Mouse (Mus musculus) hindbrain, embryonic 11.5 days (tissue): ENCODE measurements around the gene Kalrn. TPM values are rescaled to one million over a fixed set of nuclear protein-coding genes. Genes with fewer than 3 reads are reported as not detected.

Source experiments
- ATAC-seq: fragments of 200-750 bp; cut with Nextera tagmentation; 2 replicates; pipeline ENCODE4 v1.8.0; 2017; ENCODE audit warnings: mild to moderate bottlenecking, moderate TSS enrichment, moderate library complexity; ENCODE audit not compliant: low FRiP score
- DNase-seq: peaks from one replicate; pipeline ENCODE4 v3.0.0-alpha.2; 2015; ENCODE audit warnings: low spot score
- H3K27ac ChIP-seq: fragments of 300-500 bp; sonication (generic); 2 replicates; pipeline ENCODE4 v1.5.1; 2014; ENCODE audit warnings: mild to moderate bottlenecking, low read depth, low read length
- H3K27me3 ChIP-seq: fragments of 300-500 bp; sonication (generic); 2 replicates; pipeline ENCODE4 v1.6.1; 2014; ENCODE audit warnings: mild to moderate bottlenecking, low read length, moderate library complexity, mixed read lengths; ENCODE audit not compliant: control insufficient read depth, insufficient read depth
- H3K36me3 ChIP-seq: fragments of 300-500 bp; sonication (generic); 2 replicates; pipeline ENCODE4 v1.6.1; 2014; ENCODE audit warnings: mild to moderate bottlenecking, low read length, moderate library complexity, mixed read lengths; ENCODE audit not compliant: control insufficient read depth, insufficient read depth
- H3K4me1 ChIP-seq: fragments of 300-500 bp; sonication (generic); replicated peaks from 2 replicates; pipeline ENCODE4 v1.6.1; 2014; ENCODE audit warnings: low read length, mixed read lengths; ENCODE audit not compliant: control insufficient read depth, insufficient read depth
- H3K4me2 ChIP-seq: fragments of 300-500 bp; sonication (generic); replicated peaks from 2 replicates; pipeline ENCODE4 v1.6.1; 2014; ENCODE audit warnings: mild to moderate bottlenecking, low read depth, low read length
- H3K4me3 ChIP-seq: fragments of 300-500 bp; sonication (generic); 2 replicates; pipeline ENCODE4 v1.5.1; 2014; ENCODE audit warnings: low read depth, low read length
- H3K9ac ChIP-seq: fragments of 300-500 bp; sonication (generic); 2 replicates; pipeline ENCODE4 v1.6.1; 2014; ENCODE audit warnings: low read depth, low read length
- H3K9me3 ChIP-seq: fragments of 300-500 bp; sonication (generic); 2 replicates; pipeline ENCODE4 v1.6.1; 2016; ENCODE audit warnings: low read length; ENCODE audit not compliant: control insufficient read depth
- WGBS: fragments of 180-500 bp; shearing (Covaris S2); extraction: QIAGEN DNeasy Blood & Tissue Kit; methylation state at CpG from one replicate; pipeline ENCODE4 v1.1.7; 2014; 5-methylcytosine and 5-hydroxymethylcytosine counted together
- polyA plus RNA-seq: library from polyadenylated mRNA; unstranded; fragments of >200 nt; fragmentation: Nextera tagmentation; extraction: Ambion mirVana; gene quantifications from 2 replicates; pipeline ENCODE4 v1.2.1, GENCODE M21; 2014

Gene Kalrn
- polyA plus RNA-seq, 1 experiment from 2014 or later = 25.6 TPM

DNA sequence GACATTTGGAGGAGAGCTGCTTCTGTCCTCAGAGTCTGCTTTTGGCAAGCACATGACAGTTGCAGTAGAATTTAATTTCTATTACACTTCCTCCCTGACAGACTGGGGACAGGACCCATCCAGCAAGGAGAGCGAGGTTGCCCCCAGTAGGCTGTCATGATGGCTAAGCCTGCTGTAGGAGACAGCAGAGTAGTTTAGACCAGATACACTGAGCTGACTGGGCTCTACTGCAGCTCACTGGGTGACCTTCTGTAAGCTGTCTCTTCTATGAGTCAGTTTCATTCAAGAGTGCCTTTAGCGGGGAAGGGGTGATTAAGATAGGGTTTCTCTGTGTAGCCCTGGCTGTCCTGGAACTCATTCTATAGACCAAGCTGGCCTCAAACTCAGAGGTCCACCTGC is 634.2 kb downstream of the Kalrn start:
- H3K4me2 ChIP-seq = no peak overlapping the region

DNA sequence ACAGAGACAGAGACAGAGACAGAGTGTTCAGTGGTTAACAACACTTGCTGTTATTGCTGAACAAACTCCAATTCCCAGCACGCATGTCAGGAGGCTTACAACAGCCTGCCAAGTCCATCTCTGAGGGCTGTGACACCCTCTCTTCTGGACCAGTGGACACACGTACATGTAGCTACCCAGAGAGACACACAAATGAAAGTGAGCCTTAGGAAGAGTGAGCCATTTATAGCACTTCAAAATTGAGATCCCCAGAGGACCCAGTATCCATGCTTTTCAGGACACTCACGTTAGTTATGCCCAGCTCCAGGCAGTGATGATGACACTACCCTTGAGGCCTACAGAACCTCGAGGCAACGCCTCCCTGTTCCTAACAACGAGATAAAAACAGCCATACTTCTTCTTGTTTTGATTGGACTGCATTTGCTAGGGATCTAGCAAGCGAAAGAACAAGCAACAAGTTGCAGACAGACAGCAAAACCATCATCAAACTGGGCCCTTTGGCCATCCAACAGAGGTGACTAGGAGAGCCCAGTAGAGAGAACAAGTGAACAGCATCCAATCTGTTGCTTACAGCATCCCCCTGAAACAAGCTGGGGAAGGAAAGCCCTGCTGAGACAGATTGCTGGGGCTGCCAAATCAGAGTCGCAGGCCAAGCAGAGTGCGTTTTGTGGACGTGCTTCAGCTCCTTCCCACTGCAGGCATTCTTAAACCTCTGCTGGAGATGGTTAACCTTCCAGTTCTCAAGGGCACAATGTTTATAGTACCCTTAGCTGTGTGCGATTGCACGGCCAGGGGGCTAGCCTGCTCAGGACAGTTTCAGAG is 634.8 kb downstream of the Kalrn start:
- no peak for ATAC-seq
- Histone ChIP-seq H3K4me3 (no peak overlapping the region), H3K9me3 (no peaks in the 10 kb centered on the region), H3K36me3 (no peaks in the 10 kb centered on the region), H3K4me1 (no peaks in the 10 kb centered on the region), H3K9ac (no peak overlapping the region), H3K4me2 (no peak overlapping the region), H3K27ac (no peak overlapping the region), H3K27me3 (no peaks in the 10 kb centered on the region)
- no peak for DNase-seq
- 76% methylated on average over 12 of the region's 12 CpGs for WGBS

More for the DNA sequence above, 634.2 kb downstream of the Kalrn start:
- Histone ChIP-seq H3K9ac (no peak overlapping the region), H3K4me3 (no peak overlapping the region), H3K36me3 (no peaks in the 10 kb centered on the region), H3K9me3 (no peaks in the 10 kb centered on the region), H3K27me3 (no peaks in the 10 kb centered on the region), H3K27ac (no peak overlapping the region), H3K4me1 (no peaks in the 10 kb centered on the region)
- ATAC-seq (no peak), DNase-seq (no peak)
- WGBS = 86% methylated on average over 2 of the region's 2 CpGs

DNA sequence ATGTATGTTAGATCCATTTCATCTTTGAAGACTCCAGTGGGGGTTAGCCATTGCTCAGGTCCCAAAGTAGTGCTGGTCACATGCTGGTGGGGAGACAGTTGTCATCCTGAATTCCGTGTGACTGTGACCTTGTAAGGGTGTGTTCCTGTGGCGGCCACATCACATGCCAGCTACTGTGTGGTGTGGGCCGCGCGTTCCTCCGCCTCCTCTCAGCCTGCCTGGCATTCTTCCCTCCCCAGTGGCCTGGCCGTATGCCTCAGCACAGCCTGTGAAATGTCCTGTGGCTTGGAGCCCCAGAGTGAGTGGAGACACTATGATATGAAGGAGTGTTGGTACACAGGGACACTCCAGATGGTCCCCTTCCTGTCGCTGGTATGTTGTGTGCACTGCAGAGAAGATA is 635.8 kb downstream of the Kalrn start:
- no peak for DNase-seq
- ATAC-seq = no peak
- Histone ChIP-seq H3K27me3 (no peaks in the 10 kb centered on the region), H3K9me3 (no peaks in the 10 kb centered on the region), H3K4me1 (no peaks in the 10 kb centered on the region), H3K27ac (no peak overlapping the region), H3K4me2 (no peak overlapping the region), H3K36me3 (no peaks in the 10 kb centered on the region), H3K9ac (no peak overlapping the region), H3K4me3 (no peak overlapping the region)
- WGBS = 87% methylated on average over 8 of the region's 8 CpGs

DNA sequence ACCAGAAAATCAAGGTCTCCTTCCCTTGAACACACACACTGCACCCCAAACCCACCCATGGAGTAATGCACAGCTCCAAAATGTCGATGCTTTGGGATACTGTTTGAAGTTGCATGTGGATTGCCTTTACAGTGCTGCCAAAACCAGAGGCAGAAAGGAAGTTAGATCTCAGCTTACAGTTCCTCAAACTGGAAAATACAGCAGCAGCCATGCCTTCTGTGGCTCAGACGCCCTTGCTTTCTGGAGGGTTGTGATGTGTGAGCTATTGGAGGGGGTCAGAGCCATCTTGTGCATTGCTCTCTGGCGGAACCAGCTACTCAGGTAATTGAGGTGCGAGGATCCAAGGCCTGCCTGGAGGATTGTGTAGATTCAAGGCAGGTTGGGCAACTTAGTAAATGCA is 636.4 kb downstream of the Kalrn start:
- no peak for ATAC-seq
- no peaks in the 10 kb centered on the region for H3K4me1 ChIP-seq
- H3K9me3 ChIP-seq = no peaks in the 10 kb centered on the region
- H3K36me3 ChIP-seq = no peaks in the 10 kb centered on the region
- DNase-seq = no peak
- no peaks in the 10 kb centered on the region for H3K27me3 ChIP-seq
- H3K9ac ChIP-seq = no peak overlapping the region
- H3K27ac ChIP-seq = no peak overlapping the region
- WGBS = 94% methylated on average over 4 of the region's 4 CpGs
- H3K4me3 ChIP-seq = no peak overlapping the region
- H3K4me2 ChIP-seq = no peak overlapping the region

DNA sequence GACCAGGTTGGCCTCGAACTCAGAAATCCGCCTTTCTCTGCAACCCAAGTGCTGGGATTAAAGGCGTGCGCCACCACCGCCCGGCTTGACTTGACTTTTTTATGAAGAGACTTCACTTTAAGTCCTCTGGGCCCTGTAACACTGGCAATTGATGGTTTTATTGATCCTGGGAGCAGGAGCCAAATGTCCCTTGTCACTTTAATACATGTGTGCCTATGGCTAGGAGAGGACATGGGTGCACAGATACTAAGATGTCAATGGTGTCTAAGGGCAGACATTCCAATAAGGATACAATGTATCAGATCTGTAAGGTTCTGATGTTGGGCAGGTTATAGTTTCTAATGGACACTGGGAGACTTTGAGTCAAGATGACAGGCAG is 637.9 kb downstream of the Kalrn start:
- no peaks in the 10 kb centered on the region for H3K9me3 ChIP-seq
- no peaks in the 10 kb centered on the region for H3K27me3 ChIP-seq
- DNase-seq (no peak), ATAC-seq (no peak)
- 95% methylated on average over 6 of the region's 6 CpGs for WGBS
- no peak overlapping the region for H3K27ac ChIP-seq
- H3K4me3 ChIP-seq = no peak overlapping the region
- H3K36me3 ChIP-seq = no peaks in the 10 kb centered on the region
- no peak overlapping the region for H3K9ac ChIP-seq
- H3K4me2 ChIP-seq = no peak overlapping the region
- no peaks in the 10 kb centered on the region for H3K4me1 ChIP-seq

DNA sequence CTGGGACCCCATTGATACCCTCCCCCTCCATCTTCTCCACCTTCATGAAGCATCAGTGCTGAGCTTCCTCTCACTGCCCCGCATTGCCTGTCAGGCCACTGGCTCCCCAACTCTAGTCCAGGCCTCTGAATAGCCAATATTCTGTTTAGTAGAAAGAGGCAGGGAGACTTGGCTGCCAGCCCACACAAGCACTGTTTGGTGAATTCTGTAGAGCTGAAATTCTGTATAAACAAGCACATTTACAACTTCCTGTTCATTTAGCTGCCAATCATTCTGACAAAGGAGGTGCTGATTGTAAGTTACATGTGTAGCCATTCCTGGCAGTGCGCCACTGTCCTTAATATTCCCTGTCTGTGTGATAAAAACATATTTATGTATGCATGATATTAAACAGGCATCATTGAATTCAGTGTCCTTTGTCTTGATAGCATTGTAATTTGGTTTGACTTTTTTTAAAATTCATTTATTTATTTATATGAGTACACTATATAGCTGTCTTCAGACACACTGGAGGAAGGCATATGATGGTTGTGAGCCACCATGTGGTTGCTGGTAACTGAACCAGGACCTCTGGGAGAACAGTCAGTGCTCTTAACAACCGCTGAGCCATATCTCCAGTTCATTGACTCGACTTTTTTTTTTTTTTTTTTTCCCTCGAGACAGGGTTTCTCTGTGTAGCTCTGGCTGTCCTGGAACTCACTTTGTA is 638.5 kb downstream of the Kalrn start:
- no peaks in the 10 kb centered on the region for H3K27me3 ChIP-seq
- WGBS = 77% methylated on average over 5 of the region's 5 CpGs
- H3K4me2 ChIP-seq = no peak overlapping the region
- no peak overlapping the region for H3K9ac ChIP-seq
- H3K4me1 ChIP-seq = no peaks in the 10 kb centered on the region
- no peak overlapping the region for H3K4me3 ChIP-seq
- no peaks in the 10 kb centered on the region for H3K36me3 ChIP-seq
- H3K27ac ChIP-seq = no peak overlapping the region
- H3K9me3 ChIP-seq = no peaks in the 10 kb centered on the region
- DNase-seq (no peak), ATAC-seq (no peak)

DNA sequence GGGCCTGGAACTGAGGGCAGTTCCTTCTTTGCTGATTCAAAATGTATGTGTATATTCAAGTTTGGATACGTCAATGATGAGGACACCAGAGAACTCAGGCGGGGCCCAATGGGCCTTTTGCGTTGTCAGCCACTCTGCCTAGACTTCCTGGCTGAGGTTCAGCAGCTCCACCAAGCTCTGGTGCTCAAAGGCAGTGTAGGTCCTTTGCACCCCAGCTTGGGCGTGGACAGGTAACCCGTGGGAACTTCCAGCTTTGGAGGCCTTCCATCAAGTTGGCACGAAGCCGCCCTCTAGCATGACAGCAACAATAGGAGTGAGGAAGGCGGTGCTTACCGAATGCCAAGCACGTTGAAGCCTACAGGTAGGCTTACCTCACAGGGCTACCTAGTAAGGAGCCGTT is 639.9 kb downstream of the Kalrn start:
- Histone ChIP-seq H3K4me1 (no peaks in the 10 kb centered on the region), H3K27ac (no peak overlapping the region), H3K4me2 (no peak overlapping the region), H3K36me3 (no peaks in the 10 kb centered on the region), H3K27me3 (no peaks in the 10 kb centered on the region), H3K9ac (no peak overlapping the region), H3K4me3 (no peak overlapping the region), H3K9me3 (no peaks in the 10 kb centered on the region)
- DNase-seq (no peak), ATAC-seq (no peak)
- WGBS = 96% methylated on average over 11 of the region's 11 CpGs

DNA sequence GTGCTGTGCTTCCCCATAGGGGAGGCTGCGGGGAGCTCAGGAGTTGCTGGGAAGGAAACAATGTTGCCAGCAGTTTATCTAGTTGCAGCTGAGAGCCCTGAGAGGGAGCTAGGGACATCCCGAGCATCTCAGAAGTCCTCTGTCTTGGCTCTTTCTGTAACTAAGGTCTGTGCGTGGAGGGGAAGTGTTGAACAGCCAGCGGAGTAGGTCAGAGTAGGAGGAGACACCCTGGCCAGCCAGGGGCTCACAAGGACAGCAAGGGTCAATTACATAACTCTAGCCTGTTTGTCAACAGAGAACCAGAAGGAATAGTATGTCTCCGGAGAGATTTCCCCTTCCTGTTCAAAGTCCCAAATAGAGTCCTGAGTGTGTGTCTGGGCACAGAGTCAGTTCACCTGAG is 641.2 kb downstream of the Kalrn start:
- Histone ChIP-seq H3K4me2 (no peak overlapping the region), H3K9me3 (no peaks in the 10 kb centered on the region), H3K4me3 (no peak overlapping the region), H3K27me3 (no peaks in the 10 kb centered on the region), H3K27ac (no peak overlapping the region), H3K9ac (no peak overlapping the region), H3K36me3 (no peaks in the 10 kb centered on the region), H3K4me1 (no peaks in the 10 kb centered on the region)
- WGBS = 71% methylated on average over 5 of the region's 5 CpGs
- no peak for DNase-seq
- no peak for ATAC-seq

DNA sequence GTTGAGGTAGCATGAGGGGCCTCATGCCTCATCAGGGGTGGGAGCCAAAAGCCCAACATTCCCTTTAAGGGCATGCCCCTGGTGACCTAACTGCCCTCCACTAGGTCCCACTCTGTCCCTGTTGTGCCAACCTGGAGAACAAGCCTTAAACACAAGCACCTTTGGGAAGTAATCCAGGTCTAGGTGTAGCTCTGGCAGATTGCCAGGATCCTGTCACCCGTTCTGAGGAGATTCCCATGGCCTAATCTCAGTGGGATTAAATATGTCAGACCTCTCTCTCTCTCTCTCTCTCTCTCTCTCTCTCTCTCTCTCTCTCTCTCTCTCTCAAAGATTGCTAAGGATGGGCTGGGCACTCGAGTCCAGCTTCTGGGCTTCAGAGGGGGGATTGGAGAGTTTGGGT is 641.6 kb downstream of the Kalrn start:
- Histone ChIP-seq H3K36me3 (no peaks in the 10 kb centered on the region), H3K9ac (no peak overlapping the region), H3K9me3 (no peaks in the 10 kb centered on the region), H3K27me3 (no peaks in the 10 kb centered on the region), H3K4me1 (no peaks in the 10 kb centered on the region), H3K4me3 (no peak overlapping the region), H3K4me2 (no peak overlapping the region), H3K27ac (no peak overlapping the region)
- DNase-seq = no peak
- no peak for ATAC-seq
- WGBS = 51% methylated on average over 2 of the region's 2 CpGs
